Mouse (Mus musculus) left cerebral cortex, adult 18-20 months (tissue): ENCODE results near the gene Rbm5. TPM values are rescaled to one million over a fixed set of nuclear protein-coding genes. Genes with fewer than 3 reads are reported as not detected.

Experiments
- DNase-seq, 2 experiments: peaks; one replicate each; pipeline ENCODE4 v3.0.0; 2021 to 2022; ENCODE audit warnings: low spot score in 2 of 2, mixed read lengths in 1 of 2
- total RNA-seq, 2 experiments: library from RNA; stranded (reverse); gene quantifications; 2 replicates each; pipeline ENCODE4 v1.2.3; 2021

The Rbm5 gene
- total RNA-seq, 2 experiments from 2014 or later = 120 to 133 TPM

DNA sequence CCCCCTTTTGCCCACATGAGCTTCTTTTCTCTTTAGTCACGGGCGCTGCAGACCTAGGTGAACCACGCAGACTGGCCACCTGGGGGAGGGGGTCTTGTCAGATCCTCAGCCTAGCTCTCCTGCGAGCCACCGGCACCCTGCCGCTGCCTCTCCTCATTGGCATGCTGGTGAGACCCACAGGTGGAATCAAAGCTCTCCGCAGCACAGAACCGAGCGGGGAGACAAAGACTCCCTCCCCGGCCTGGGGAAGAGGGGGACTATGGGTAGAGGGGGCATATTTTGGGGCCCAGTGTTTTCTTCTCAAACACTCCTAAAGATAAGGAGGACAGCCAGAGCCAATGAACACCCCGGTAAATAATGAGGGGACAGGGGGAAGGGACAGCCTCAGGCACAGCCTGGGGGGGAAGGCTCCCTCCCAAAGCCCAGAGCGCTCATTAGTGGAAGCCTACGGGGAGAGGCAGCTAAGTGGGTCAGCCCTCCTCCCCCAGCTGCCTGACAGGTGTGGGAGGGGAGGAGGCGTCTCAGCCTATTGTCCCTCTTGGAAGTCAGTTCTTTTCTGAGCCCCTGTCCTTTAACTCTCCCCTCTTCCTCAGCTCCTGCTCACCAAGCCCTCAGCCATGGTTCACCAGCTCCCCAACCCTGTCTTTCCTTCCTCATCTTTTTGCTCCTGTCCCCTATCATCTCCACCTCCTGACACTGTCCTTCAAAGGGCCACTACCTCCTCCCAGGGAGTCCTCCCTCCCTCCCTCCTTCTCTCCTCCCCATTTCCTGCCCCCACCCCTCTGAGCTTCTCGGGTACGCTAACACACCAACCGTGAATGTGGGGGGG lies 35.2 kb downstream of the Rbm5 start:
- DNase-seq = no peak

GRCm38 (mm10) chr9:107734567-107734971 lies 36.2 kb downstream of the Rbm5 start:
- no peak for DNase-seq

- DNase-seq = no peak
These were observed 41.1 kb downstream of the Rbm5 start for GRCm38 (mm10) chr9:107729709-107730108.

- no peak for DNase-seq
These were observed 41.7 kb downstream of the Rbm5 start for GRCm38 (mm10) chr9:107728919-107729670.

DNA sequence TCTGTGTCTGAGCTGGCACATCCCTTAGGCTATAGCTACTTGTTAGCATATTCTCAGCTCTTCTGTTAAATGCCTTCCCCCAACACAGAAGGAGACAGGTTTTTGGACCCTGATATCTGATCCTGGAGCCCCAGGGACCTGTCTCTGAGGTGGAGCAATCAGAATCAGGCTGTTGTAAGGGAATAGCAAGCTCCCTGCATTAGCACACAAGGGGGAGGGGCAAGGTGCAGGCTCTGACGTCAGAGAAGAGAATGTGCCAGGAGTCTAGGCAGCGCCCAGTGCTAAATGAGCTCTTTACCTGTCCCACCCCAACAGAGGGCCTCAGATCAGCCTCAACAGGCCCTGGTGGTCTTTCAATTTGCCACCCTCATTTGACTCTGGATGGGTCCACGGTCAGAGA lies 43.8 kb downstream of the Rbm5 start:
- DNase-seq = no peak

- no peak for DNase-seq
These were observed 46.0 kb downstream of the Rbm5 start for GRCm38 (mm10) chr9:107724796-107725195.

DNA sequence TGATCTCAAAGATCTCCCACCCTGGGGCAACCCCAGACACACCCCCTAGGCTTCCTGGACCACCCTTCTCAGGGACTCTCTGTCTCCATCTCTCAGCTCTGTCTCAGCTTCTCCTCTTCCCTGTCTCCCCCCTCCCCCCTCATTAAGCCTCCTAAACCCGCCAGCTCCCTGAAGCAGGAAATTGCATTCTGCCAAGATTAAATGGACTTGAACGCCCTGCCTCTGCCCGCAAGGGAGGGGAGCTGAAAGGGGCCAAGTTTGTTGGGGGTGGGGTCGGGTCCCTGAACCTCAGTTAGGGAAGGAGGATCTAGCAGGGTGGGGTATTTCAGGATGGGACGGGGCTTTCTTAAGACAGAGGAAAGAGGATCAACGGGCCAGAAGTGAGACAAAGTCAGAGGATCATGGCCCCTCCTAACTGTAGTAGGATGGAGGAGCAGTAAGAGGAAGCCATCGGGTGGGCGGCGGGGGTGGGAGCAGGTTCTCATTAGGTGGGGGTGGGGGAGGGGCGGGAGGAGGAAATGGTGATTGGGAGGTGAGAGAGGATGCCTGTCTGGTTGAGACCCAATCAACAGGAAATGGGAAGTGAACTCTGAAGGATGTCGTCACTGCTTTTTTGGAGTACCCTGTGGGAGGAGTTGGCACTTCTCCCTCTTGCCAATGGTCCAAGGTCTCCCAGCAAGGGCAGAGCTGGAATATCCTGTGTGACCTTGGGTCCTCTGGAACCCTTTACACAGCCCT lies 46.8 kb downstream of the Rbm5 start:
- DNase-seq = no peak

- DNase-seq = no peak
These were observed 47.5 kb downstream of the Rbm5 start for GRCm38 (mm10) chr9:107723292-107723691.

- DNase-seq = no peak
These were observed 51.8 kb downstream of the Rbm5 start for GRCm38 (mm10) chr9:107718781-107719540.

DNA sequence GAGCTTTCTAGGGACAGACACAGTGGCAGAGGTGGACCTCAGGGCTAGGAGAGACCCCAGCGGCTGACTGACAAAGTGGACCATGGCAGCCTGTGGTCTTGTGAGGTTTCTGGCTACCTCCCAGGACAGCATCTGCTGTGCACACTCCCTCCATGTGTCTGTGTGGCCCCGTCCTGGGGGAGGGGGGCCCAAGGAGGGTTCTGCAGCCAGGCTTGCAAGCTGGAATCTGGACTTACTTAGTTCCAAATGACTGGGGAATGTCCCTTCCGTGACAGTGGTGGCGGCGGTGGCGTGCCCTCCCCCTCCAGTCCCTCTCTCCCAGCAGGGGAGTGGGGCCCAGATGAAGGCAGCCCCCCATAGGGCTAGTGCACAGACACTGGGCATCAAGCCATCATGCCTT lies 53.8 kb downstream of the Rbm5 start:
- DNase-seq = no peak

- no peak for DNase-seq
These were observed 55.2 kb downstream of the Rbm5 start for GRCm38 (mm10) chr9:107715632-107716031.

GRCm38 (mm10) chr9:107714221-107714952 lies 56.4 kb downstream of the Rbm5 start:
- DNase-seq = no peak

DNA sequence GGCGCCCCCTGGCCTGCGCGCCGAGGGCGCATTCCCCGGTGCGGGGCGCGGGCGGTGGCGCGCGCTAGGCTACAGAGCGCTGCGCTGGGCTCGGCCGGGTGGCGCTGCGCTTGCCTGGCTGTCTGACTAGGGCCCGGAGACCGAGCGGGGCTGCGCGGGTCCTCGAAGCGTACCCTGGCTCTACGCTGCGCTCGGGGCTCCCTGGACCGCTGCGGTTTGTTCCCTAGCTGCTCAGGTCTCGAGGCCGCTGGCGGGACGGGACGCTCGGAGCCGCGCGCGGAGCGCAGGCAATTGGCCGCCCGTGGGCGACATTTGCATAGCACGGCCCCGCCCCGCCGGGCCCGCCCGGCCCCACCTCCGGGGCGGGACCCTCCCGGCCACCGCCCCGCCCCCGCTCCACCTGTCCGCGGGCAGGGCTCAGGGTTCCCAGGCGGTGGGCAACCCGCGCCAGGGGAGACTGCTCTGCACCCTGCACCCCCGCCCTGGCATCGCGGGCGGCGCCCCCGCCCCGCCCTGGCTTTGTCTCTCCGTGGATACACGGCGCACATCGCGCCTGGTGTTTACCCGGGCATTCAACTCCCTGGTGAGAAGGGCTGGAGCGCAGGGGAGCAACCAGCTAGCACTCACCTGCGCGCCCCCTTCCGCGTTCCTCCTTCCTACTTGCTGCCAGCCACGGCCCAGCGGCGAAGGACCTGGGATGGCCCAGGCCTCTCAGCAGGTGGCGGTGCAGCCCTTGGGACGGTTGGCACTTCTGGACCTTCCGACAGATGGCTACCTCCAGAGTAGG lies 60.9 kb downstream of the Rbm5 start, which contains the start of gene Sema3f:
TSS of gene Sema3f (minus strand) at position 779 of the 787 bp plus-strand sequence.
- peak; percentile 44 to 60 for DNase-seq

DNA sequence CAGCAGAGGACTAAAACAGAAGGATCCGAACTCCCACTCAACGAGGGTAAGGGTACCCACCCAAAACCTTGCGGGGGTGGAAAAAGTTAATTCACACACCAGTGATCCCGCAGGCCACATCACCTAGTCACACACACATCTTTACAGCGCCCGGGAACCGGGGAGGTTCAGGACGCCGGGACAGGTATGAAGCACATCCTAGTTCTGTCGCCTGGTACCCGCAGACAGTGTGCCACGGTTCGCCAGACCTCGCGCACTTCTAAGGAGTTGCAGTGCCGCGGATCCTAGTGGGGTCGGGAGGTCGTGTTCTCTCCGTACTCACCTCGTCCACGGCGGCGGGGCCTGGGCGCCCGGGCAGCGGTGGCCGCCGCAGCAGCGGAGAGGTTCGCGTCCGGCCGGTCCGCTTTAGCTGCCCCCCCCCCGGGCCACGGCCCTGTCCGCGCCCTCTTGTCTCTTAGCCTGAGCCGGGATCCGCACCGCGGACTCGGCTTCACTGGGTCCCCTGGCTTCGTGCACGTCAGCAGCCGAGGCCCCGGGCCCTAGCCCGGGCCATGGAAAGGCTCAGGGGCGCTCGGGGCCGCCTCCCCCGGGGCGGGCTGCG lies 61.6 kb downstream of the Rbm5 start:
- DNase-seq = no peak

DNA sequence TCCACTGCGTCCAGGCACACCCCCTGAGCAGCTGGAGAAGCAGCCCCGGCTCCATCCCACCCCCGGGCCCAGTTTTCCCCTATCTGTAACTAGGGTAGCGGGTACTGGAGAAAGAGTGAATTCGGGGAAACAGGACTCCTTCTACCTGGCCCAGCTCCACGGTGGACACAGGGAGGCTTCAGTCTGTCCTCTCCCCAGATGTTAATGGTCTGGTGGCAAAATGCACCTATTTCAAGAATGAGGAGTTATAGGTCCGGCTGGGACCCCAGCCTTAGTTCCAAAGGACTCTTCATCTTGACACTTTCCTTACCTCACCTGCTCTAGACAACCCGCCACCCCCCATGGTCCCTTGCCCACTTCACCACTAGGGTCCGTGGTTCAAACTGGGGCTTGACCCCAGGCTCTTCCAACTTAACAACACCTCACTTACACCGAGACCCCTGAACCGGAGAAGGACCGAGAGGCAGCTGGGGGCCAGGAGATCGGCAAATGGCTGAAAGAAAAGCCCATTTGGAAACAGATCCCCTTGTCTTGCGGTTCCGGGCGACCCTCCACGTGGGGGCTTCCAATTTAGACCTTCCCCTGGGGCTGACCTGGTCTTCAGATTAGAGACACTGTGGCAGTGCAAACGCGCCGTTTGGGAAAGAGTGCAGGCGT lies 62.2 kb downstream of the Rbm5 start:
- no peak for DNase-seq

DNA sequence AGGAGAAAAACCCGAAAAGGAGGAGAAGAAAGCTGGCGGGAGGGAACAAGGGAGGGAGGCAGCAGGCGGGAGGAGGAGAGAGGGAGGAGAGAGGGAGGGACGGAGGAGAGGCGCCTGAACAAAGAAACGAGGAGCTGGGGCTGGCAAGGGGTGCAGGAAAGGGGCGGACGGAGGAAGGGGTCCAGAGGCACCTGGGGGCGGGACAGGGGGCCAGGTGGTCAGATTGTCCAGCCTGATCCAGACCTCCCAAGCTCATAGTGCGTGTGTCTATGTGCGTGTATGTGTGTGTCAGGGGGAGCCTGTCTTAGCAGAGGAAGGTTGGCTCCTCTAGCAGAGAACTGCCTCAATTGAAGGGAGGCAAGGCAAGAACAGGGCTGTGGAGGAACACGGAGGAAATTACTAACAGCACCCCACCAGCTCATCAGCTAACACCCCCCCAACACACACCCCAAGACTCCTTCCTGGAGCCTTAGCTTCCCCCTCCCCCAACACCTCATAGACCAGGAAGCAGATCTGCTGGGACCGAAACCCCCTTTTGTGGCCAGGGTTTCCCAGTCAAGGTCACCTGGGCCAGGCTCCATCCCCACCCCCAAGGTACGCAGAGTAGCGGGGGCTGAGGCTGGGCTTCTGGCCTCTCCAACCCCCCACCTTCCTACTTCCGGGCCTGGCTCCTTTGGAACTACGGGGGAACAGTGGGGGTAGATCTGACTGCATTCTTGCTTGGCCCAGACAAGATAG lies 62.9 kb downstream of the Rbm5 start:
- no peak for DNase-seq

- DNase-seq = no peak
These were observed 64.0 kb downstream of the Rbm5 start for GRCm38 (mm10) chr9:107706781-107707211.
